Mouse (Mus musculus): ENCODE measurements at regions not wholly inside any gene's neighbourhood (a gene's known extent, or its start where the extent isn't known, plus 50 kb on each side); places are given as distances from the start of the nearest gene placed in this dataset.

GRCm38 (mm10) chr16:55168433-55168832 lies 129.4 kb downstream of the Zpld1 start:
- Histone ChIP-seq H3K9ac (ENCODE audit: low read depth, poor library complexity, severe bottlenecking) (no peak overlapping the region), H3K27ac (ENCODE audit: insufficient read depth, low read length) (no peak overlapping the region), H3K4me3 (ENCODE audit: low read depth, low read length) (no peak overlapping the region), H3K4me1 (ENCODE audit: control insufficient read depth, insufficient read depth, low read length) (no peaks in the 10 kb centered on the region), H3K36me3 (ENCODE audit: control insufficient read depth, insufficient read depth, low read length, poor library complexity, severe bottlenecking) (no peaks in the 10 kb centered on the region), H3K27me3 (ENCODE audit: control insufficient read depth, insufficient read depth, low read length, poor library complexity, severe bottlenecking) (no peaks in the 10 kb centered on the region), H3K9me3 (replicated peaks; ENCODE audit: control insufficient read depth, insufficient read depth, low read length, poor library complexity, severe bottlenecking) (0 out of 2 replicates have a peak, but pooled peaks cover 2% of the 10 kb centered on the region)
- TF ChIP-seq POLR2A (IDR thresholded peaks at IDR 0.05; ENCODE audit: insufficient read depth, low read length) (no peak), CTCF (IDR thresholded peaks at IDR 0.05; ENCODE audit: low read depth, low read length) (no peak), EP300 (IDR thresholded peaks at IDR 0.05; ENCODE audit: insufficient read depth, low read depth, low read length) (no peak)

DNA sequence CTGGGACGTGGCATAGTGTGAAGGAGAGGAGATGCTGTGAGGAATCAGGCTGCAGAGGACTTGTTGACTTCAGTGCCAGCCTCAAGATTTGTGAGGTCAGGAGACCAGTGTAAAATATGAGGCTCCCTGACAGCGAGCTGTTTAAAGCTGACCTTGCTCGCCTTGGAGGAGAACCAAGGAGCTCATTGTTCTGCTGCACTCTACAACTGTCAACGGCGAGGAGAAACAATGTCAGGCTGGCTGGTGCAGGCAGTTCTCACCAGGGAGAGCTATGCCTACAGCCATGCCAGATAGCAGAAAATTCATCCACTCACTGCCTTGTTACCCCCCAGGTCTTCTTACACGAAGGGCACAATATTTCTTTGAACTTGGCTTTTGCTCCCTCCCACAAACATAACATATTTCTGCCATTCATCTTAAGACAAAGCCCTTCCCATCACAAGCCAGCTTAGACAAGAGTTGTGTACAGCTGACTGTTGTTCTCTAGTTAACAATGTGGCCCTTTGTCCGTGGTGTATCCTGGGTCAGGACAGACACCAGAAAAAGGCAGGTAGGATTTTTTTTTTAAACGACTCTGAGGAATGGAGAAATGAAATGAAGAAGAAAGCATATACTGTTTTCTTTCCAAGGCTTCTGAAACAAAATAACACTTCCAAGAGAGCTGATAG lies 131.5 kb downstream of the Zpld1 start:
- no peak for TF ChIP-seq EP300 (IDR thresholded peaks at IDR 0.05; ENCODE audit: insufficient read depth, low read depth, low read length)
- Histone ChIP-seq H3K9ac (ENCODE audit: low read depth, poor library complexity, severe bottlenecking) (no peak overlapping the region), H3K27ac (ENCODE audit: insufficient read depth, low read length) (no peak overlapping the region), H3K9me3 (replicated peaks; ENCODE audit: control insufficient read depth, insufficient read depth, low read length, poor library complexity, severe bottlenecking) (0 out of 2 replicates have a peak, but pooled peaks cover 2% of the 10 kb centered on the region), H3K36me3 (ENCODE audit: control insufficient read depth, insufficient read depth, low read length, poor library complexity, severe bottlenecking) (no peaks in the 10 kb centered on the region), H3K27me3 (ENCODE audit: control insufficient read depth, insufficient read depth, low read length, poor library complexity, severe bottlenecking) (no peaks in the 10 kb centered on the region), H3K4me3 (ENCODE audit: low read depth, low read length) (no peak overlapping the region), H3K4me1 (ENCODE audit: control insufficient read depth, insufficient read depth, low read length) (no peaks in the 10 kb centered on the region)

- TF ChIP-seq EP300 (IDR thresholded peaks at IDR 0.05; ENCODE audit: insufficient read depth, low read depth, low read length) = no peak
- no peak for TF ChIP-seq CTCF (IDR thresholded peaks at IDR 0.05; ENCODE audit: low read depth, low read length)
- TF ChIP-seq POLR2A (IDR thresholded peaks at IDR 0.05; ENCODE audit: insufficient read depth, low read length) = no peak
- Histone ChIP-seq H3K9me3 (replicated peaks; ENCODE audit: control insufficient read depth, insufficient read depth, low read length, poor library complexity, severe bottlenecking) (0 out of 2 replicates have a peak, but pooled peaks cover 2% of the 10 kb centered on the region), H3K36me3 (ENCODE audit: control insufficient read depth, insufficient read depth, low read length, poor library complexity, severe bottlenecking) (no peaks in the 10 kb centered on the region), H3K27me3 (ENCODE audit: control insufficient read depth, insufficient read depth, low read length, poor library complexity, severe bottlenecking) (no peaks in the 10 kb centered on the region), H3K9ac (ENCODE audit: low read depth, poor library complexity, severe bottlenecking) (no peak overlapping the region), H3K4me1 (ENCODE audit: control insufficient read depth, insufficient read depth, low read length) (no peaks in the 10 kb centered on the region), H3K27ac (ENCODE audit: insufficient read depth, low read length) (no peak overlapping the region), H3K4me3 (ENCODE audit: low read depth, low read length) (no peak overlapping the region)
Measured at GRCm38 (mm10) chr16:55162926-55163325, 134.9 kb downstream of the Zpld1 start.

DNA sequence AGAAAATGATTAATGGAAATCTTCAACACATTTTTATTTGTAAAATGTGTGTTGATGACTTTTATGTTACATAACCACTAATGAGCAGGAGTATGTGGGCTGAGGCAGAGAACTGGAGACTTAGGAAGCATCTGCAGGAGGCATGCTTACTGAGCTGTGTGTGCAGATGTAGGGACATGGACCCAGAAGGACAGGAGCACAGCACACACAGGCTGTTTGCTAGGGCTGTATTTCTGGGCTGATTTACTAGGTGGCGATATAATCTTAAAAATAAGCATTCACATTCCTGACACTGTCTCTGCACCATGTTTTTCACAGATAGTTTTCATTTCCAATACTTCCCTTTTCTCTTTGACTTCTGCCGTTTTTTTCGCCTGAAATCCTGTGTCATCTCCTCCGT lies 146.1 kb downstream of the Zpld1 start:
- no peak for TF ChIP-seq EP300 (IDR thresholded peaks at IDR 0.05; ENCODE audit: insufficient read depth, low read depth, low read length)
- TF ChIP-seq POLR2A (IDR thresholded peaks at IDR 0.05; ENCODE audit: insufficient read depth, low read length) = no peak
- no peak for TF ChIP-seq CTCF (IDR thresholded peaks at IDR 0.05; ENCODE audit: low read depth, low read length)
- no peak overlapping the region for H3K4me3 ChIP-seq (ENCODE audit: low read depth, low read length)
- H3K36me3 ChIP-seq (ENCODE audit: control insufficient read depth, insufficient read depth, low read length, poor library complexity, severe bottlenecking) = no peaks in the 10 kb centered on the region
- no peaks in the 10 kb centered on the region for H3K4me1 ChIP-seq (ENCODE audit: control insufficient read depth, insufficient read depth, low read length)
- H3K9me3 ChIP-seq (replicated peaks; ENCODE audit: control insufficient read depth, insufficient read depth, low read length, poor library complexity, severe bottlenecking) = no peaks in the 10 kb centered on the region
- no peak overlapping the region for H3K9ac ChIP-seq (ENCODE audit: low read depth, poor library complexity, severe bottlenecking)
- H3K27me3 ChIP-seq (ENCODE audit: control insufficient read depth, insufficient read depth, low read length, poor library complexity, severe bottlenecking) = no peaks in the 10 kb centered on the region
- H3K27ac ChIP-seq (ENCODE audit: insufficient read depth, low read length) = no peak overlapping the region

GRCm38 (mm10) chr16:55142431-55143173 lies 155.2 kb downstream of the Zpld1 start:
- Histone ChIP-seq H3K27ac (ENCODE audit: insufficient read depth, low read length) (no peak overlapping the region), H3K4me3 (ENCODE audit: low read depth, low read length) (no peak overlapping the region), H3K4me1 (ENCODE audit: control insufficient read depth, insufficient read depth, low read length) (no peaks in the 10 kb centered on the region)

DNA sequence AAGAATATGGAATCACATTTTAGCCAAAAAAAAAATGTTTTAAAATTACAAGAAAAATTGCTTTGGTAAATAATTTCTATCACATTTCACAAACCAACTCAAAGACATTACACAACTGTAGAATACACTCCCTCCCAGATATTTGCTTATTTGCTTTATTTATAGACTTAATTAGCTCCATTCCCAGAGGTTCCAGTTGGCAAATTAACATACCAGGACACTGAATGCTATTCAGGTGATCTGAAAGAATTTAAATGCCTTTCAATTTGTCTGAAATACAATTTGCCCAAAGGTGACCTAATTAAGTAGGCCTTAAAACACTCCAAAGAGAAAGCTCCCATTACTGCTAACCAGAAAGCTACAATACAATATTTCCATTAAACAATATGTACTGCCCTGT lies 162.8 kb downstream of the Zpld1 start:
- H3K27ac ChIP-seq (ENCODE audit: insufficient read depth, low read length) = no peak overlapping the region
- H3K9ac ChIP-seq (ENCODE audit: low read depth, poor library complexity, severe bottlenecking) = no peak overlapping the region
- H3K27me3 ChIP-seq (ENCODE audit: control insufficient read depth, insufficient read depth, low read length, poor library complexity, severe bottlenecking) = no peaks in the 10 kb centered on the region
- no peaks in the 10 kb centered on the region for H3K4me1 ChIP-seq (ENCODE audit: control insufficient read depth, insufficient read depth, low read length)
- no peak for TF ChIP-seq EP300 (IDR thresholded peaks at IDR 0.05; ENCODE audit: insufficient read depth, low read depth, low read length)
- no peak for TF ChIP-seq CTCF (IDR thresholded peaks at IDR 0.05; ENCODE audit: low read depth, low read length)
- no peak for TF ChIP-seq POLR2A (IDR thresholded peaks at IDR 0.05; ENCODE audit: insufficient read depth, low read length)
- no peaks in the 10 kb centered on the region for H3K9me3 ChIP-seq (replicated peaks; ENCODE audit: control insufficient read depth, insufficient read depth, low read length, poor library complexity, severe bottlenecking)
- no peaks in the 10 kb centered on the region for H3K36me3 ChIP-seq (ENCODE audit: control insufficient read depth, insufficient read depth, low read length, poor library complexity, severe bottlenecking)
- no peak overlapping the region for H3K4me3 ChIP-seq (ENCODE audit: low read depth, low read length)

More at GRCm38 (mm10) chr16:55142431-55143173, 155.2 kb downstream of the Zpld1 start:
- Histone ChIP-seq H3K9ac (ENCODE audit: low read depth, poor library complexity, severe bottlenecking) (no peak overlapping the region), H3K36me3 (ENCODE audit: control insufficient read depth, insufficient read depth, low read length, poor library complexity, severe bottlenecking) (no peaks in the 10 kb centered on the region), H3K27me3 (ENCODE audit: control insufficient read depth, insufficient read depth, low read length, poor library complexity, severe bottlenecking) (no peaks in the 10 kb centered on the region), H3K9me3 (replicated peaks; ENCODE audit: control insufficient read depth, insufficient read depth, low read length, poor library complexity, severe bottlenecking) (no peaks in the 10 kb centered on the region)
- TF ChIP-seq POLR2A (IDR thresholded peaks at IDR 0.05; ENCODE audit: insufficient read depth, low read length) = no peak
- TF ChIP-seq CTCF (IDR thresholded peaks at IDR 0.05; ENCODE audit: low read depth, low read length) = no peak
- TF ChIP-seq EP300 (IDR thresholded peaks at IDR 0.05; ENCODE audit: insufficient read depth, low read depth, low read length) = no peak

Data from ES-Bruce4 (cell line).